Mouse (Mus musculus) embryonic facial prominence, embryonic 15.5 days (tissue): ENCODE data around the gene Nr3c2. TPM values are rescaled to one million over a fixed set of nuclear protein-coding genes. Genes with fewer than 3 reads are reported as not detected.
A peak's percentile ranks its signal among the peaks of the same experiment; 100 is the strongest.

Experiments used
- ATAC-seq: fragments of 200-750 bp; cut with Nextera tagmentation; 2 replicates; pipeline ENCODE4 v1.8.0; 2017; ENCODE audit warnings: low read depth, moderate TSS enrichment; ENCODE audit not compliant: insufficient number of reproducible peaks, low FRiP score, low TSS enrichment
- H3K27ac ChIP-seq: fragments of 300-500 bp; sonication (generic); replicated peaks from 2 replicates; pipeline ENCODE4 v1.5.1; 2015; ENCODE audit warnings: mild to moderate bottlenecking, inconsistent platforms
- H3K27me3 ChIP-seq: fragments of 300-500 bp; sonication (generic); 2 replicates; pipeline ENCODE4 v1.6.1; 2015; ENCODE audit warnings: inconsistent platforms
- H3K36me3 ChIP-seq: fragments of 300-500 bp; sonication (generic); 2 replicates; pipeline ENCODE4 v1.6.1; 2015; ENCODE audit warnings: mild to moderate bottlenecking, inconsistent platforms
- H3K4me1 ChIP-seq: fragments of 300-500 bp; sonication (generic); 2 replicates; pipeline ENCODE4 v1.6.1; 2015; ENCODE audit warnings: inconsistent platforms
- H3K4me2 ChIP-seq: fragments of 300-500 bp; sonication (generic); replicated peaks from 2 replicates; pipeline ENCODE4 v1.6.1; 2015; ENCODE audit warnings: mild to moderate bottlenecking, inconsistent platforms
- H3K4me3 ChIP-seq: fragments of 300-500 bp; sonication (generic); replicated peaks from 2 replicates; pipeline ENCODE4 v1.5.1; 2015; ENCODE audit warnings: mild to moderate bottlenecking, inconsistent platforms
- H3K9ac ChIP-seq: fragments of 300-500 bp; sonication (generic); 2 replicates; pipeline ENCODE4 v1.6.1; 2015; ENCODE audit warnings: inconsistent platforms
- H3K9me3 ChIP-seq: fragments of 300-500 bp; sonication (generic); replicated peaks from 2 replicates; pipeline ENCODE4 v1.6.1; 2016; ENCODE audit warnings: inconsistent platforms
- WGBS: fragments of 180-500 bp; shearing (Covaris S2); methylation state at CpG from one replicate; pipeline ENCODE4 v1.1.7; 2015; 5-methylcytosine and 5-hydroxymethylcytosine counted together
- polyA plus RNA-seq: library from polyadenylated mRNA; unstranded; fragments of >200 nt; fragmentation: Nextera tagmentation; extraction: Ambion mirVana; gene quantifications from 2 replicates; pipeline ENCODE4 v1.2.1, GENCODE M21; 2015

The Nr3c2 gene
- polyA plus RNA-seq, result 5.8 and 8.3 TPM in 2 replicates

DNA sequence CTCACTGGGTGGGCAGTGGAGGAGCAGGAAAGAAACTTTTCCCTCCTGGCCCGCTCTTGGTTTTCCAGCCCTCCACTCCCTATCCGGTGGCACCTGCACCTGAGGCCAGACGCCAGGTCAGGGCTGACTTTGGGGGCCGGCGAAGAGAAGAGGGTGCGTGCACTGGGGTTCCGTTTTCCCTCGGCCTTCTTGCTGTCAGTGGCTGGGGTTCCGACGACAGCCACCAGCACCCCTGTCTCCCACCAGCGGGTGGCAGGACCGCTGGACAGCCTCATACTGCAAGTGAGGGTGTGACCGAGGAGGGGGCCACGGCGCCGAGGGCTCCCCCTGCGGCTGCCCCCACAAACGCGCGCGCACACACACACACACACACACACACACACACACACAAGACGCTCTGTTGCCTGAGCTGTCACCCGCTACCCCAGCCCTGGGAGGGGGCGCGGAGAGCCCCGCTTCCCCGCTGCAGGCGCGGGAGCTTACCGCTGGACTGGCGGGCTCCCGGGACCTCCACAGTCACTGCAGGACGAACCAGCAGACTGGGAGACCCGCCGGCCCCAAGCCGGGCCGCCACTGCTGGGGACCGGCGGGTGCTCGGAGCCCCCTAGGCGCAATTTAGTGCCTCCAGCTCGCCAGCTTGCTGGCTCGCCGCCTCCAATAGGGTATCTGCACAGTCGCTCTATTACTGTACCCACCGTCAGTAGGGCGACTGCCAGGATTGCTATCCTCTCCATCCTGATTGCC lies at the start of gene Nr3c2:
Nr3c2 (plus strand) TSS at position 32 of the 744 bp plus-strand sequence.
- H3K4me3 ChIP-seq, result peak within 1 kb of the TSS; percentile 64
- peak within 1 kb of the TSS; percentile 98 for H3K4me2 ChIP-seq
- under 1% methylated on average over 45 of the region's 47 CpGs for WGBS
- H3K9ac ChIP-seq, result peak within 1 kb of the TSS; percentile 10
- H3K9me3 ChIP-seq, result no peaks in the 10 kb centered on the region
- peaks cover 26% of the 10 kb centered on the region for H3K4me1 ChIP-seq
- H3K36me3 ChIP-seq, result no peaks in the 10 kb centered on the region
- peaks cover 35% of the 10 kb centered on the region for H3K27me3 ChIP-seq
- H3K27ac ChIP-seq, result no peak within 1 kb of the TSS
- ATAC-seq, result no peak

- Histone ChIP-seq H3K4me1 (no peaks in the 10 kb centered on the region), H3K27ac (no peak overlapping the region), H3K27me3 (no peaks in the 10 kb centered on the region), H3K4me2 (no peak overlapping the region), H3K4me3 (no peak overlapping the region), H3K9ac (no peak overlapping the region), H3K9me3 (no peaks in the 10 kb centered on the region), H3K36me3 (no peaks in the 10 kb centered on the region)
- WGBS, result 67% methylated on average over 2 of the region's 2 CpGs
- ATAC-seq, result no peak
These were observed 40.7 kb upstream of the Nr3c2 start for GRCm38 (mm10) chr8:76858534-76858933.

DNA sequence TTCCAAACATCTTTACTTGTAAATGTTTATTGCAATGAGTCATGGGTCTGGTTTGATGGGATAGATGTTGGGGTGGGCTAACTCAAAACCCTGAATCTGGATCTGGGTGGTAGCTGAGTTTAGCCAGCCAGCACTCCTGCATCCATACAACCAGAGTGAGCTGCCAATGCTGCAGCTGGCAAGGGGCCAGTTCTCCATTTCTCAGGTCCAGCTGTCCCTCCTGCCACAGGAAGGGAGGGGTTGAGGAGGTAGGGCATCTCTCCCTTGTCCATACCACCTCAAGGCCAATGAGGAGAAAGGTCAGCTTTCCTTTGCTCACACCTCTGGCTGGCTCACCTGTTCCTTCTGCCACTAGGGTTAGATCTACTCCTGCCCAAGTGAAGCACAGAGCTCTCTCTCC lies 39.5 kb upstream of the Nr3c2 start:
- Histone ChIP-seq H3K9me3 (no peaks in the 10 kb centered on the region), H3K4me2 (no peak overlapping the region), H3K4me3 (no peak overlapping the region), H3K27ac (no peak overlapping the region), H3K27me3 (no peaks in the 10 kb centered on the region), H3K36me3 (no peaks in the 10 kb centered on the region), H3K4me1 (no peaks in the 10 kb centered on the region), H3K9ac (no peak overlapping the region)
- ATAC-seq, result no peak

GRCm38 (mm10) chr8:76863066-76863465 lies 36.2 kb upstream of the Nr3c2 start:
- H3K27ac ChIP-seq, result no peak overlapping the region
- WGBS, result 95% methylated on average over 1 of the region's 1 CpGs
- ATAC-seq, result no peak
- no peaks in the 10 kb centered on the region for H3K27me3 ChIP-seq
- H3K4me3 ChIP-seq, result no peak overlapping the region
- no peaks in the 10 kb centered on the region for H3K9me3 ChIP-seq
- no peaks in the 10 kb centered on the region for H3K4me1 ChIP-seq
- H3K9ac ChIP-seq, result no peak overlapping the region
- no peak overlapping the region for H3K4me2 ChIP-seq
- no peaks in the 10 kb centered on the region for H3K36me3 ChIP-seq

GRCm38 (mm10) chr8:76876809-76877208 lies 22.4 kb upstream of the Nr3c2 start:
- Histone ChIP-seq H3K4me1 (no peaks in the 10 kb centered on the region), H3K4me3 (no peak overlapping the region), H3K9me3 (no peaks in the 10 kb centered on the region), H3K36me3 (no peaks in the 10 kb centered on the region), H3K27ac (no peak overlapping the region), H3K4me2 (no peak overlapping the region), H3K9ac (no peak overlapping the region), H3K27me3 (no peaks in the 10 kb centered on the region)
- WGBS, result 83% methylated on average over 2 of the region's 2 CpGs
- ATAC-seq, result no peak

DNA sequence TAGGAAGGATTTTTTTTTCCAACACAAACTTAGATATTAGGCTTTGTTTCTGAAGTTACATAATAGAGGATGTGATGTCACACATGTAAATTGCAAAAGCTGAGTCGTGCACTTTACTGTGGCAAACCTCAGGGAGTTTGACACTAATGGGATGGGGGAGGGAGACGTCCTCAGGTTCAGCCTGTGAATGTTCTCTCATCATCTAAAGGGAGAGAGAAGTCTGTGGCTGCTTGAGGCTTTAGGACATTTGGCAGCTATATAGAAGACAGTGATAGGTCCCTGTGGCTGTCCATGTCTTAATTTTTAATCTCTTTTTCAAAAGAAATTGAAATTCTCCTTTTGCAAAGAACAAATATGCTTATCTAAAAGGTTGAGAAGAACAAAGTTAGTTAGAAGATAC lies 2.2 kb upstream of the Nr3c2 start:
- Histone ChIP-seq H3K27ac (no peak overlapping the region), H3K4me2 (no peak overlapping the region), H3K9me3 (no peaks in the 10 kb centered on the region), H3K27me3 (peaks cover 25% of the 10 kb centered on the region), H3K4me1 (peaks cover 26% of the 10 kb centered on the region), H3K4me3 (no peak overlapping the region), H3K9ac (no peak overlapping the region), H3K36me3 (no peaks in the 10 kb centered on the region)
- no peak for ATAC-seq
- 0% methylated on average over 2 of the region's 2 CpGs for WGBS

GRCm38 (mm10) chr8:76898721-76899410 lies 376 bp upstream of the Nr3c2 start:
- Histone ChIP-seq H3K27me3 (peaks cover 32% of the 10 kb centered on the region), H3K4me3 (peak overlapping the region; percentile 64), H3K27ac (no peak overlapping the region), H3K4me1 (peaks cover 26% of the 10 kb centered on the region), H3K36me3 (no peaks in the 10 kb centered on the region), H3K9ac (0 out of 2 replicates have a peak overlapping the region, but pooled peaks have one; percentile 10), H3K4me2 (peak overlapping the region; percentile 98), H3K9me3 (no peaks in the 10 kb centered on the region)
- under 1% methylated on average over 47 of the region's 60 CpGs for WGBS
- ATAC-seq, result 0 out of 2 replicates have a peak, but pooled peaks have one; percentile 3

- Histone ChIP-seq H3K9ac (peak overlapping the region; percentile 10), H3K27ac (no peak overlapping the region), H3K36me3 (no peaks in the 10 kb centered on the region), H3K4me2 (peak overlapping the region; percentile 98), H3K4me3 (peak overlapping the region; percentile 64), H3K4me1 (peaks cover 26% of the 10 kb centered on the region), H3K27me3 (peaks cover 35% of the 10 kb centered on the region), H3K9me3 (no peaks in the 10 kb centered on the region)
- WGBS, result under 1% methylated on average over 58 of the region's 58 CpGs
- no peak for ATAC-seq
These were observed 1.2 kb downstream of the Nr3c2 start for GRCm38 (mm10) chr8:76900155-76901141.

DNA sequence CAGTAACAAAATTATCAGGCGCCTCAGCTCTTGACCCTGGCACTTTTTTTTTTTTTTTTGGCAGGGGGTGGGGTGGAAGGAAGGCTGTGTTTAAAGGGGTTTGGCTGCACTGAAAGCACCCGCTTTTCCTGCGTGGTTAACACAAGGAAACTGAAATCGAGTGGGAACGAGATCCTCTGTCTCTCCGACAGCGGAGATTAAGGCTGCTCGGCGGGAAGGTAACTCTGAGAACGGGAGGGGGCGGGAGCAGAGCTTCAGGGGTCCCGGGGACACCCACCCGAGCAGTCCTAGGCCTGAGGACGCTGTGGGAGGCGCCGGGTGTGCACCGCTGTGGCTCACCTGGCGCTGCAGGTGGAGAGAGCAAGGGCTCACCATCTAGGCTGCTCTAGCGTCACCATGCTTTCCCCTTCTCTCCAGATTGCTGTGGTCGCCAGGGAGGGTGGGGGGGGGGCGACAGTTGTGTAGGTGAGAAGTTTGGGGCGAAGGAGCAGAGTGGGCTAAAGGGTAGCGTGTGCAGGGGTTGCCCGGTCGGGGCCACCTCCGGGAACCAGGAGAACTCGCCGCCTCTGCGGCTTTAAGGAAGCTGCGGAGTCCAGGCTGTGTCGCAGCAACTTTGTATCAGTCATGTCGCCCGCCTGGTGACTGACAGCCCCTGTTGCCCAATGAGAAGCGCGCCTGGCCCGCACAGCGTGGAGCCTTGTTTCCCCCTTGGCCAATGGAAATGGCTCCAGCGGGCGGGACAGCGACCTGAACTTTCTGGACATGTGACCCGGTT lies 2.4 kb downstream of the Nr3c2 start:
- Histone ChIP-seq H3K27me3 (peaks cover 35% of the 10 kb centered on the region), H3K4me2 (peak overlapping the region; percentile 98)
- WGBS, result 0% methylated on average over 40 of the region's 41 CpGs

More for the DNA sequence above, 2.4 kb downstream of the Nr3c2 start:
- ATAC-seq, result peak; percentile 96
- peak overlapping the region; percentile 26; the same call in 1 of the 2 replicates for H3K9ac ChIP-seq
- H3K4me3 ChIP-seq, result peak overlapping the region; percentile 64
- no peak overlapping the region for H3K27ac ChIP-seq
- H3K9me3 ChIP-seq, result no peaks in the 10 kb centered on the region
- no peaks in the 10 kb centered on the region for H3K36me3 ChIP-seq
- peaks cover 26% of the 10 kb centered on the region for H3K4me1 ChIP-seq
